Mouse (Mus musculus) olfactory bulb, adult 2 months (tissue): ENCODE measurements around the gene Plcb4. TPM values are rescaled to one million over a fixed set of nuclear protein-coding genes. Genes with fewer than 3 reads are reported as not detected.
A peak's percentile ranks its signal among the peaks of the same experiment; 100 is the strongest.
"Not testable (repeated sequence)": the region's sequence is repeated elsewhere in the genome, so short reads cannot be mapped to it uniquely, and the experiment has no call there.

Experiments
- H3K27ac ChIP-seq: fragments of 200-500 bp; 2 replicates; pipeline ENCODE4 v1.5.1; 2012; ENCODE audit warnings: low read depth, low read length; ENCODE audit not compliant: insufficient read depth
- H3K4me1 ChIP-seq: fragments of 200-500 bp; 2 replicates; pipeline ENCODE4 v1.6.1; 2012; ENCODE audit warnings: low read length; ENCODE audit not compliant: control insufficient read depth, insufficient read depth
- H3K4me3 ChIP-seq: fragments of 200-500 bp; 2 replicates; pipeline ENCODE4 v1.5.1; 2012; ENCODE audit warnings: mild to moderate bottlenecking, low read depth, low read length, moderate library complexity; ENCODE audit not compliant: insufficient read depth
- CTCF ChIP-seq: fragments of 200-500 bp; IDR thresholded peaks from 2 replicates; pipeline ENCODE4 v1.5.1; 2012; ENCODE audit warnings: low read depth, mild to moderate bottlenecking, low read length, moderate library complexity; ENCODE audit not compliant: insufficient read depth
- POLR2A ChIP-seq: fragments of 200-500 bp; IDR thresholded peaks from 2 replicates; pipeline ENCODE4 v1.6.1; 2012; ENCODE audit warnings: mild to moderate bottlenecking, low read depth, low read length, moderate library complexity; ENCODE audit not compliant: insufficient read depth
- WGBS: fragments of 180-500 bp; shearing (Covaris S2); methylation state at CpG from one replicate; pipeline ENCODE4 v1.1.7; 2018; 5-methylcytosine and 5-hydroxymethylcytosine counted together
- polyA plus RNA-seq: library from polyadenylated mRNA; stranded (reverse); fragments of >200 nt; gene quantifications from 2 replicates; pipeline ENCODE4 v1.2.4, GENCODE M21; 2012; ENCODE audit warnings: low replicate concordance; ENCODE audit not compliant: missing spikeins, insufficient read depth, insufficient read length

Plcb4 gene
- polyA plus RNA-seq, 1 experiment, result not detected

- WGBS, result 59% methylated on average over 5 of the region's 5 CpGs
- H3K4me3 ChIP-seq, result no peak overlapping the region
- TF ChIP-seq POLR2A, result no peak
- no peak for TF ChIP-seq CTCF
- peaks cover 17% of the 10 kb centered on the region for H3K4me1 ChIP-seq
- no peak overlapping the region for H3K27ac ChIP-seq
These were observed 63.3 kb downstream of the Plcb4 start for GRCm38 (mm10) chr2:135722109-135722508.

GRCm38 (mm10) chr2:135723387-135723786, 64.6 kb downstream of the Plcb4 start:
- no peak overlapping the region for H3K4me3 ChIP-seq
- no peak for TF ChIP-seq CTCF
- TF ChIP-seq POLR2A, result no peak
- peaks cover 10% of the 10 kb centered on the region for H3K4me1 ChIP-seq
- WGBS, result 94% methylated on average over 6 of the region's 6 CpGs
- H3K27ac ChIP-seq, result no peak overlapping the region

- H3K27ac ChIP-seq, result 0 out of 2 replicates have a peak overlapping the region, but pooled peaks have one; percentile 21
- H3K4me1 ChIP-seq, result peaks cover 10% of the 10 kb centered on the region
- peak overlapping the region; percentile 12; the same call in 1 of the 2 replicates for H3K4me3 ChIP-seq
- WGBS, result 79% methylated on average over 10 of the region's 10 CpGs
- TF ChIP-seq CTCF (no peak), POLR2A (no peak)
These were observed 65.7 kb downstream of the Plcb4 start for GRCm38 (mm10) chr2:135724489-135724888.

- 81% methylated on average over 4 of the region's 4 CpGs for WGBS
- H3K27ac ChIP-seq, result no peak overlapping the region
- no peak for TF ChIP-seq CTCF
- no peak for TF ChIP-seq POLR2A
- H3K4me1 ChIP-seq, result peaks cover 10% of the 10 kb centered on the region
- no peak overlapping the region for H3K4me3 ChIP-seq
These were observed 66.6 kb downstream of the Plcb4 start for GRCm38 (mm10) chr2:135725362-135725761.

- WGBS, result 90% methylated on average over 9 of the region's 9 CpGs
- TF ChIP-seq POLR2A (no peak), CTCF (no peak)
- Histone ChIP-seq H3K27ac (no peak overlapping the region), H3K4me3 (no peak overlapping the region), H3K4me1 (peaks cover 12% of the 10 kb centered on the region)
These were observed 68.3 kb downstream of the Plcb4 start for GRCm38 (mm10) chr2:135727088-135727487.

GRCm38 (mm10) chr2:135727925-135728324, 69.1 kb downstream of the Plcb4 start:
- Histone ChIP-seq H3K27ac (no peak overlapping the region), H3K4me3 (no peak overlapping the region), H3K4me1 (peaks cover 7% of the 10 kb centered on the region)
- WGBS, result 79% methylated on average over 4 of the region's 4 CpGs
- no peak for TF ChIP-seq POLR2A
- no peak for TF ChIP-seq CTCF

GRCm38 (mm10) chr2:135731591-135731990, 72.8 kb downstream of the Plcb4 start:
- Histone ChIP-seq H3K4me1 (peaks cover 6% of the 10 kb centered on the region), H3K27ac (no peak overlapping the region), H3K4me3 (no peak overlapping the region)
- 86% methylated on average over 6 of the region's 6 CpGs for WGBS
- no peak for TF ChIP-seq POLR2A
- TF ChIP-seq CTCF, result no peak

- no peak for TF ChIP-seq POLR2A
- no peak for TF ChIP-seq CTCF
- WGBS, result 74% methylated on average over 4 of the region's 4 CpGs
- Histone ChIP-seq H3K27ac (no peak overlapping the region), H3K4me1 (peaks cover 9% of the 10 kb centered on the region; the same call in 1 of the 2 replicates), H3K4me3 (no peak overlapping the region)
These were observed 73.8 kb downstream of the Plcb4 start for GRCm38 (mm10) chr2:135732651-135733050.

GRCm38 (mm10) chr2:135733926-135734510, 75.2 kb downstream of the Plcb4 start:
- 29% methylated on average over 10 of the region's 10 CpGs for WGBS
- no peak overlapping the region for H3K4me3 ChIP-seq
- no peak overlapping the region for H3K27ac ChIP-seq
- no peak for TF ChIP-seq POLR2A
- no peak for TF ChIP-seq CTCF
- peaks cover 10% of the 10 kb centered on the region; the same call in 1 of the 2 replicates for H3K4me1 ChIP-seq

GRCm38 (mm10) chr2:135737506-135737905, 78.7 kb downstream of the Plcb4 start:
- Histone ChIP-seq H3K4me3 (no peak overlapping the region), H3K4me1 (peaks cover 8% of the 10 kb centered on the region; the same call in 1 of the 2 replicates), H3K27ac (no peak overlapping the region)
- WGBS, result 41% methylated on average over 9 of the region's 9 CpGs
- no peak for TF ChIP-seq CTCF
- no peak for TF ChIP-seq POLR2A

GRCm38 (mm10) chr2:135738022-135738780, 79.4 kb downstream of the Plcb4 start:
- 86% methylated on average over 7 of the region's 7 CpGs for WGBS
- H3K4me3 ChIP-seq, H3K27ac ChIP-seq, H3K4me1 ChIP-seq: not testable (repeated sequence)
